Mouse (Mus musculus): ENCODE data around the gene Dmgdh. TPM values are rescaled to one million over a fixed set of nuclear protein-coding genes. Genes with fewer than 3 reads are reported as not detected.

Gene Dmgdh
- polyA plus RNA-seq, 2 experiments: 0.05 TPM; not detected in 1

GRCm38 (mm10) chr13:93687321-93687720 lies 13.1 kb downstream of the Dmgdh start:
- Histone ChIP-seq H3K4me1 (ENCODE audit: control insufficient read depth, insufficient read depth, low read length) (no peaks in the 10 kb centered on the region), H3K4me2 (replicated peaks; ENCODE audit: low read depth, low read length, severe bottlenecking) (no peak overlapping the region), H3K4me3 (replicated peaks; ENCODE audit: low read length) (no peak overlapping the region), H3K9me3 (ENCODE audit: control insufficient read depth, low read length) (no peaks in the 10 kb centered on the region), H3K27me3 (ENCODE audit: control insufficient read depth, insufficient read depth, low read length) (no peaks in the 10 kb centered on the region), H3K36me3 (ENCODE audit: control insufficient read depth, insufficient read depth, low read length) (no peaks in the 10 kb centered on the region), H3K27ac (replicated peaks; ENCODE audit: low read depth, low read length) (no peak overlapping the region), H3K9ac (ENCODE audit: low read depth, low read length, severe bottlenecking) (no peak overlapping the region)
- ATAC-seq (ENCODE audit: low FRiP score, low read depth) (no peak), DNase-seq (ENCODE audit: low spot score) (no peak)
- no peak for TF ChIP-seq POLR2A (IDR thresholded peaks at IDR 0.05; ENCODE audit: borderline replicate concordance, extremely low read depth, insufficient read depth, insufficient read length)
- 15% methylated on average over 5 of the region's 5 CpGs for WGBS

- Histone ChIP-seq H3K4me2 (replicated peaks; ENCODE audit: low read depth, low read length, severe bottlenecking) (no peak overlapping the region), H3K4me1 (ENCODE audit: control insufficient read depth, insufficient read depth, low read length) (no peaks in the 10 kb centered on the region), H3K36me3 (ENCODE audit: control insufficient read depth, insufficient read depth, low read length) (no peaks in the 10 kb centered on the region), H3K27ac (replicated peaks; ENCODE audit: low read depth, low read length) (no peak overlapping the region), H3K27me3 (ENCODE audit: control insufficient read depth, insufficient read depth, low read length) (no peaks in the 10 kb centered on the region), H3K9ac (ENCODE audit: low read depth, low read length, severe bottlenecking) (no peak overlapping the region), H3K4me3 (replicated peaks; ENCODE audit: low read length) (no peak overlapping the region), H3K9me3 (ENCODE audit: control insufficient read depth, low read length) (no peaks in the 10 kb centered on the region)
- ATAC-seq (ENCODE audit: low FRiP score, low read depth) (no peak), DNase-seq (ENCODE audit: low spot score) (no peak)
- 96% methylated on average over 3 of the region's 3 CpGs for whole genome bisulfite sequencing
- no peak for TF ChIP-seq POLR2A (IDR thresholded peaks at IDR 0.05; ENCODE audit: borderline replicate concordance, extremely low read depth, insufficient read depth, insufficient read length)
Measured at GRCm38 (mm10) chr13:93689566-93689965, 15.3 kb downstream of the Dmgdh start.

GRCm38 (mm10) chr13:93690821-93691220 lies 16.6 kb downstream of the Dmgdh start:
- ATAC-seq (ENCODE audit: low FRiP score, low read depth): no peak

GRCm38 (mm10) chr13:93698866-93699265 lies 24.6 kb downstream of the Dmgdh start:
- Histone ChIP-seq H3K9me3 (ENCODE audit: control insufficient read depth, low read length) (no peaks in the 10 kb centered on the region), H3K4me2 (replicated peaks; ENCODE audit: low read depth, low read length, severe bottlenecking) (no peak overlapping the region), H3K27ac (replicated peaks; ENCODE audit: low read depth, low read length) (no peak overlapping the region), H3K4me1 (ENCODE audit: control insufficient read depth, insufficient read depth, low read length) (no peaks in the 10 kb centered on the region), H3K36me3 (ENCODE audit: control insufficient read depth, insufficient read depth, low read length) (no peaks in the 10 kb centered on the region), H3K27me3 (ENCODE audit: control insufficient read depth, insufficient read depth, low read length) (no peaks in the 10 kb centered on the region), H3K4me3 (replicated peaks; ENCODE audit: low read length) (no peak overlapping the region), H3K9ac (ENCODE audit: low read depth, low read length, severe bottlenecking) (no peak overlapping the region)
- ATAC-seq (ENCODE audit: low FRiP score, low read depth) (no peak), DNase-seq (ENCODE audit: low spot score) (no peak)
- WGBS: 69% methylated on average over 6 of the region's 6 CpGs
- TF ChIP-seq POLR2A (IDR thresholded peaks at IDR 0.05; ENCODE audit: borderline replicate concordance, extremely low read depth, insufficient read depth, insufficient read length): no peak

More at GRCm38 (mm10) chr13:93690821-93691220, 16.6 kb downstream of the Dmgdh start:
- WGBS: 96% methylated on average over 1 of the region's 1 CpGs
- Histone ChIP-seq H3K9me3 (ENCODE audit: control insufficient read depth, low read length) (no peaks in the 10 kb centered on the region), H3K27me3 (ENCODE audit: control insufficient read depth, insufficient read depth, low read length) (no peaks in the 10 kb centered on the region), H3K27ac (replicated peaks; ENCODE audit: low read depth, low read length) (no peak overlapping the region), H3K36me3 (ENCODE audit: control insufficient read depth, insufficient read depth, low read length) (no peaks in the 10 kb centered on the region), H3K4me3 (replicated peaks; ENCODE audit: low read length) (no peak overlapping the region), H3K4me1 (ENCODE audit: control insufficient read depth, insufficient read depth, low read length) (no peaks in the 10 kb centered on the region), H3K4me2 (replicated peaks; ENCODE audit: low read depth, low read length, severe bottlenecking) (no peak overlapping the region), H3K9ac (ENCODE audit: low read depth, low read length, severe bottlenecking) (no peak overlapping the region)
- no peak for TF ChIP-seq POLR2A (IDR thresholded peaks at IDR 0.05; ENCODE audit: borderline replicate concordance, extremely low read depth, insufficient read depth, insufficient read length)
- DNase-seq (ENCODE audit: low spot score): no peak

GRCm38 (mm10) chr13:93705697-93706096 lies 31.5 kb downstream of the Dmgdh start:
- DNase-seq (ENCODE audit: low spot score) (no peak), ATAC-seq (ENCODE audit: low FRiP score, low read depth) (no peak)
- H3K4me3 ChIP-seq (replicated peaks; ENCODE audit: low read length): no peak overlapping the region
- no peak for TF ChIP-seq POLR2A (IDR thresholded peaks at IDR 0.05; ENCODE audit: borderline replicate concordance, extremely low read depth, insufficient read depth, insufficient read length)
- 73% methylated on average over 4 of the region's 4 CpGs for WGBS
- H3K9me3 ChIP-seq (ENCODE audit: control insufficient read depth, low read length): no peaks in the 10 kb centered on the region
- no peak overlapping the region for H3K27ac ChIP-seq (replicated peaks; ENCODE audit: low read depth, low read length)
- no peaks in the 10 kb centered on the region for H3K27me3 ChIP-seq (ENCODE audit: control insufficient read depth, insufficient read depth, low read length)
- no peak overlapping the region for H3K9ac ChIP-seq (ENCODE audit: low read depth, low read length, severe bottlenecking)
- no peak overlapping the region for H3K4me2 ChIP-seq (replicated peaks; ENCODE audit: low read depth, low read length, severe bottlenecking)
- H3K36me3 ChIP-seq (ENCODE audit: control insufficient read depth, insufficient read depth, low read length): no peaks in the 10 kb centered on the region
- no peaks in the 10 kb centered on the region for H3K4me1 ChIP-seq (ENCODE audit: control insufficient read depth, insufficient read depth, low read length)

GRCm38 (mm10) chr13:93707271-93707670 lies 33.0 kb downstream of the Dmgdh start:
- 83% methylated on average over 4 of the region's 4 CpGs for WGBS
- DNase-seq (ENCODE audit: low spot score): no peak
- ATAC-seq (ENCODE audit: low FRiP score, low read depth): no peak
- Histone ChIP-seq H3K9me3 (ENCODE audit: control insufficient read depth, low read length) (no peaks in the 10 kb centered on the region), H3K4me2 (replicated peaks; ENCODE audit: low read depth, low read length, severe bottlenecking) (no peak overlapping the region), H3K4me3 (replicated peaks; ENCODE audit: low read length) (no peak overlapping the region), H3K9ac (ENCODE audit: low read depth, low read length, severe bottlenecking) (no peak overlapping the region), H3K36me3 (ENCODE audit: control insufficient read depth, insufficient read depth, low read length) (no peaks in the 10 kb centered on the region), H3K27me3 (ENCODE audit: control insufficient read depth, insufficient read depth, low read length) (no peaks in the 10 kb centered on the region), H3K27ac (replicated peaks; ENCODE audit: low read depth, low read length) (no peak overlapping the region), H3K4me1 (ENCODE audit: control insufficient read depth, insufficient read depth, low read length) (no peaks in the 10 kb centered on the region)
- no peak for TF ChIP-seq POLR2A (IDR thresholded peaks at IDR 0.05; ENCODE audit: borderline replicate concordance, extremely low read depth, insufficient read depth, insufficient read length)
